Mouse (Mus musculus): ENCODE measurements around the gene Morn3. TPM values are rescaled to one million over a fixed set of nuclear protein-coding genes. Genes with fewer than 3 reads are reported as not detected.

Gene Morn3
- not detected in 2 replicates for polyA plus RNA-seq (2015; fragmentation: Nextera tagmentation; extraction: Ambion mirVana)

DNA sequence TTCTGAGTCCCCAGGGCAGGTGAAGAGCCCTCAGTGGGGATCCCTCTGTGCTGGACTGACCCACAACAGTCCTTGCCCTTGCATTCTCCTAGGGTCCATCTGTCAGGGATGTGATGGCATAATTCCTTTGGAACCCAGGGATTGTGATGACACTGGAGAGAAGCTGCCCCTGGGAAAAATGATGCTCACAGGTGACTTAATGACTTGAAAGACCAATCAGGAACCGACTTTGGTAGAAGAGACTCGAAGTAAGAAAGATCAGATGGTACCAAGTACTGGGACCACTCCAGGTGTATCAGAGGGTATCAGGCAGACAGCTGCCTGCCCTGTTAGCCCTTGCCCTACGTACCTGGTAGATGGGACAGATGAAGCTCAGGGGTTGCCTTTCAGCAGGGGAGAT is at the start of gene Morn3:
Morn3 (minus strand) TSS at position 101 of the 400 bp plus-strand sequence.
- Histone ChIP-seq H3K4me2 (no peak within 1 kb of the TSS), H3K27ac (replicated peaks) (no peak within 1 kb of the TSS), H3K9ac (no peak within 1 kb of the TSS), H3K4me3 (replicated peaks) (no peak within 1 kb of the TSS), H3K9me3 (replicated peaks) (no peaks in the 10 kb centered on the region), H3K27me3 (0 out of 2 replicates have a peak, but pooled peaks cover 7% of the 10 kb centered on the region), H3K36me3 (replicated peaks) (no peaks in the 10 kb centered on the region), H3K4me1 (replicated peaks) (peaks cover 7% of the 10 kb centered on the region; the same call in 1 of the 2 replicates)
- WGBS (ENCODE audit: insufficient replicate concordance), result 60% methylated on average over 3 of the region's 3 CpGs
- ATAC-seq (ENCODE audit: insufficient read depth), result no peak

DNA sequence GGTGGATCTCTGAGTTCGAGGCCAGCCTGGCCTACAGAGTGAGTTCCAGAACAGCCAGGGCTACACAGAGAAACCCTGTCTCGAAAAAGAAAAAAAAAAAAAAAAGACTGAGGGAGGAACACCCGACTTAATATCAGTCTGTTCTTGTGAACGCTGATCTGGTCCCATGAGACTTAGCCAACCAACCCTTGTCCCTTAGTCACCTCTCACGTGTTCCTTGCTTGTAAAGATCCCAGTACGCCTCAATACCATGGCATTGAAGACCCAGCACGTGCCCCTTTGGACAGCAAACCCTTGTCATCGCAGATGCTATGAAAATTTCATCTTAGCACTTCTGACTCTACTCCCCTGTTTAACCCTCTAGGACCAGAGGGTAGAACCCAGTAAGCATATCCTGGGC is 49.5 kb upstream of the Morn3 start:
- H3K36me3 ChIP-seq (replicated peaks), result peaks cover 51% of the 10 kb centered on the region
- no peaks in the 10 kb centered on the region for H3K27me3 ChIP-seq
- no peaks in the 10 kb centered on the region for H3K9me3 ChIP-seq (replicated peaks)
- no peak overlapping the region for H3K9ac ChIP-seq
- 84% methylated on average over 8 of the region's 8 CpGs for WGBS (ENCODE audit: insufficient replicate concordance)
- H3K4me3 ChIP-seq (replicated peaks), result no peak overlapping the region
- H3K4me2 ChIP-seq, result no peak overlapping the region
- H3K4me1 ChIP-seq (replicated peaks), result peaks cover 62% of the 10 kb centered on the region
- no peak for ATAC-seq (ENCODE audit: insufficient read depth)
- peak overlapping the region; percentile 99 for H3K27ac ChIP-seq (replicated peaks)

DNA sequence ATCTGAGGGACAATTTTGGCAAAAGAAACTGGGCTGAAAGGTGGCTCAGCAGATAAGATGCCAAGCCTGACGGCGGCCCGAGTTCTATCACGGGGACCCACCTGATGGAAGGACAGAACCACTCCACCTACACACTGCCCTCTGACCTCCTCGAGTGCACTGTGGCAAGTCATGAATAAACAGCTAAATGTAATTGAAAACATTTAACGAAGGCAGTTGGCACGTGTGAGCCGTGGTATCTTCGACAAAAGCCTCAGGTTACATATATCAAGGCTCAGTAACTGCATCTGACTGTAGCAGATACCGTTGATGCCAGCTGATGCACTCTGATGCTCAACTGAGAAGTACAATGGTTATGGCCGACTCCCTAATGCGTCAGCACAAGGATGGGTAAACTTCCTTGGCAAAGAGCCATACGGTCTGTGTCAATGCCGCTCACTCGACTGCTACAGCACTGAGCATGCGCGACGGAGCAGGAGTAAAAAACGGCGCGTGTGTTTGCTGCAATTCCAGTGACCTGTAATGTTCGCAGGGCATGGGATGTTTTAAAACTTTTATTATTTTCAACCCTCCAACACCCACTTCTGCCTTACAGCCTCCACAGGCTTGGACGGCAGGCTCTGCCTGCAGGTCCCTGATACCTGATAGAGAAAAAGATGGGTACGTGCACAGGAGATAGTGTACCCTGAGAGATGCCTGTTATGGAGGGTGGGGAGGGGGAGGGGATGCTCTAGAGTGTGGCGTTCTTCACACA is 47.6 kb upstream of the Morn3 start:
- Histone ChIP-seq H3K36me3 (replicated peaks) (peaks cover 39% of the 10 kb centered on the region), H3K4me1 (replicated peaks) (peaks cover 81% of the 10 kb centered on the region), H3K27me3 (no peaks in the 10 kb centered on the region), H3K9ac (peak overlapping the region; percentile 63), H3K27ac (replicated peaks) (peak overlapping the region; percentile 99), H3K4me3 (replicated peaks) (peak overlapping the region; percentile 34), H3K9me3 (replicated peaks) (no peaks in the 10 kb centered on the region), H3K4me2 (peak overlapping the region; percentile 73)
- 26% methylated on average over 25 of the region's 25 CpGs for WGBS (ENCODE audit: insufficient replicate concordance)
- peak; percentile 89 for ATAC-seq (ENCODE audit: insufficient read depth)

DNA sequence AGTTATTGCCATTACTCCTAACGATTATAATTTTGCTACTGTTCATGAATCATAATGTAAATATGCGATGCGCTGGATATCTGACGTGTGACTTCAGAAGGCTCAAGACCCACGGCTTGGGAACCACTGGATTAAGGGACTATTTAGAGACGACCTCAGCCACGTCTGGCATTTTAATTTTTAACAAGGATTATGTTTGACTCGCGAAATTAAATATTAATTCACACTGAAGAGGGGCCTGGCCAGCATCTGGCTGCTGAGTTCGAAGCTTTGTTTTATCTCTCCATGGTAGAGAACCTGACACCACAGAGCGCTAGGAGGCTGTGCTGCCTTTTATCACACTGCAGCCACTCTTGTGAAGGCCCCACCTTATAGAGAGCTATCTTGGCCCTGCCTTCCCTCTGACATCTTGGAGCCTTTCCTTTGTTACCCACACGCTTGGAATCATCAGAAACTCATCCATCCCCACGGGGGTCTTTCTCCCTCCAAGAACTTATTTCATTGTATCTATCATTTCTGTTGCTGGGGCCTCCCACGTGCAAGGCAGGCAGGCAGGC is 46.3 kb upstream of the Morn3 start:
- Histone ChIP-seq H3K4me3 (replicated peaks) (peak overlapping the region; percentile 34; the same call in 1 of the 2 replicates), H3K4me1 (replicated peaks) (peaks cover 90% of the 10 kb centered on the region), H3K27ac (replicated peaks) (peak overlapping the region; percentile 99), H3K9me3 (replicated peaks) (no peaks in the 10 kb centered on the region), H3K36me3 (replicated peaks) (peaks cover 39% of the 10 kb centered on the region), H3K9ac (peak overlapping the region; percentile 63), H3K27me3 (no peaks in the 10 kb centered on the region), H3K4me2 (peak overlapping the region; percentile 73)
- ATAC-seq (ENCODE audit: insufficient read depth), result peak; percentile 74
- WGBS (ENCODE audit: insufficient replicate concordance), result 36% methylated on average over 14 of the region's 14 CpGs

DNA sequence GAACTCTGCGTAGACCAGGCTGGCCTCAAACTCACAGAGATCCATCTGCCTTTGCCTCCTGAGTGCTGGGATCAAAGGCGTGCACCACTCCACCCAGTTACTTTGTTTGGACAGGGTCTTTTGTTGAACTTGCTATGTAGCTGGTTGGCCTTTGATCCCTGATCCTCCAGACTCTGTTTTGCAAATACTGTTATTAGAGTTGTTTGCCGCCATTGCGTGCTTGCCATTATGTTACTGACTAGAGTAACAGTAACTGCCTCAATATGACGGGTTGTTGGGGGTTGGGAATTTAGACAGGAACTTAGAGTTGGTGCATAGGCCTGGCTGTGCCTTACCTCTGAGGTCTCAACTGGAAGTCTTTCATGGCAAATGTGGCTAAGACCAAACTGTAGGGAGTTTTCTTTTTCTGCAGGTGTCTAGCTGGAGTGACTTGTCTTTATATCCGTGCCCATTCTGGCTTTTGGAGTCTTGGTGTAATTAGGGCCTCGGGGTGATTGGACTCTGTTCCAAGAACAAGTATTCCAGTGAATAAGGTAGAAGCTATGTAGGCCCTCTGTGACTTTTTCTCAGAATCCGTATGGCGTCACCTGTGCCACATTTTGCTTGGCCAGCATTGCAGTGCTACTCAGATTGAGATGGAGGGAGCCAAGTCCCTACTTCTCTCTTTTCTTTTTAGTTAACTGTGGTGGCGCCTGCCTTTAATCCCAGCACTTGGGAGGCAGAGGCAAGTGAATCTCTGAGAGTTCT is 43.9 kb upstream of the Morn3 start:
- ATAC-seq (ENCODE audit: insufficient read depth), result no peak
- H3K9ac ChIP-seq, result no peak overlapping the region; the same call in 1 of the 2 replicates
- peaks cover 86% of the 10 kb centered on the region for H3K4me1 ChIP-seq (replicated peaks)
- no peak overlapping the region for H3K4me2 ChIP-seq
- no peak overlapping the region for H3K4me3 ChIP-seq (replicated peaks)
- WGBS (ENCODE audit: insufficient replicate concordance), result 84% methylated on average over 10 of the region's 10 CpGs
- peak overlapping the region; percentile 81 for H3K27ac ChIP-seq (replicated peaks)
- no peaks in the 10 kb centered on the region for H3K9me3 ChIP-seq (replicated peaks)
- no peaks in the 10 kb centered on the region for H3K27me3 ChIP-seq
- H3K36me3 ChIP-seq (replicated peaks), result peaks cover 24% of the 10 kb centered on the region

DNA sequence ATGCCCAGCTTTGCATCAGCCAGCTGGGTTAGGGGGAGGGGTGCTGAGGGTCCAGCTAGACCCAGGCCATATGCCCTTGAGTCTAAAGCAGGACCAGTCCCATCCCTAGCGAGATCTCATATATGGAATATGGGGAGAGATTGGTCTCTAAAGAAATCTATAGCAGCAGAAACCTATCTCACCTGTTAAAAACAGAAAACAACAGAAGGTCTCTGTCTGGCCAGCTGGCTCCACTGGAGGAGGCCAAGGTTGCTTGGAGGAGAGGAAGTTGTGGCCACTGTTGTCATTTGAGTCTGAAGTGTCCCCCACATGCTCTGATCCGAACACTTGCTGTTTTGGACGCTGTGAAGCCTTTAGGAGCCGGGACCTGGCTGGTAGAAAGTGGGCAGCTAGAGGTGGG is 42.0 kb upstream of the Morn3 start:
- H3K4me2 ChIP-seq, result no peak overlapping the region
- no peak overlapping the region for H3K4me3 ChIP-seq (replicated peaks)
- no peak for ATAC-seq (ENCODE audit: insufficient read depth)
- no peaks in the 10 kb centered on the region for H3K27me3 ChIP-seq
- no peak overlapping the region for H3K9ac ChIP-seq
- H3K4me1 ChIP-seq (replicated peaks), result peaks cover 82% of the 10 kb centered on the region
- no peaks in the 10 kb centered on the region for H3K9me3 ChIP-seq (replicated peaks)
- 86% methylated on average over 4 of the region's 4 CpGs for WGBS (ENCODE audit: insufficient replicate concordance)
- peaks cover 24% of the 10 kb centered on the region for H3K36me3 ChIP-seq (replicated peaks)
- peak overlapping the region; percentile 43; the same call in 1 of the 2 replicates for H3K27ac ChIP-seq (replicated peaks)

DNA sequence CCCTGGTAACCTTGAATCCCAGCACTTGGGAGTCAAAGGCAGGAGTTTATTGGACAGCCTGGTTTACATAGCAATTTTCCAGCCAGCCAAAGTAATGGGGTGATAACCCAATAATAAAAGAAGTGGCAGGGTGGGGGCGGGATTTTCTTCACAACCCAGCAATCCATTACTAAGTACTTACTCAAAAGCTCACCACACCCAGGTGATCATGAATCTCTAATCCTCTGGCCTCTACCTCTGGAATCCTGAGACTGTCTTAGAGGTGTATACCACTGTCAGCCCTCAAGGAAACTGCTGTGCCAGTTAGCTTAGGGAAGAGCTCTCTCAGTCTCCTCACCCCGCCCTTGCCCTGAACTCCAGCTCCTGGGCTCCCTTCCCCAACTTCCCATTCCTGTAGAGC is 39.7 kb upstream of the Morn3 start:
- WGBS (ENCODE audit: insufficient replicate concordance), result 70% methylated on average over 2 of the region's 2 CpGs
- peak overlapping the region; percentile 31; the same call in 1 of the 2 replicates for H3K27ac ChIP-seq (replicated peaks)
- H3K9ac ChIP-seq, result no peak overlapping the region

DNA sequence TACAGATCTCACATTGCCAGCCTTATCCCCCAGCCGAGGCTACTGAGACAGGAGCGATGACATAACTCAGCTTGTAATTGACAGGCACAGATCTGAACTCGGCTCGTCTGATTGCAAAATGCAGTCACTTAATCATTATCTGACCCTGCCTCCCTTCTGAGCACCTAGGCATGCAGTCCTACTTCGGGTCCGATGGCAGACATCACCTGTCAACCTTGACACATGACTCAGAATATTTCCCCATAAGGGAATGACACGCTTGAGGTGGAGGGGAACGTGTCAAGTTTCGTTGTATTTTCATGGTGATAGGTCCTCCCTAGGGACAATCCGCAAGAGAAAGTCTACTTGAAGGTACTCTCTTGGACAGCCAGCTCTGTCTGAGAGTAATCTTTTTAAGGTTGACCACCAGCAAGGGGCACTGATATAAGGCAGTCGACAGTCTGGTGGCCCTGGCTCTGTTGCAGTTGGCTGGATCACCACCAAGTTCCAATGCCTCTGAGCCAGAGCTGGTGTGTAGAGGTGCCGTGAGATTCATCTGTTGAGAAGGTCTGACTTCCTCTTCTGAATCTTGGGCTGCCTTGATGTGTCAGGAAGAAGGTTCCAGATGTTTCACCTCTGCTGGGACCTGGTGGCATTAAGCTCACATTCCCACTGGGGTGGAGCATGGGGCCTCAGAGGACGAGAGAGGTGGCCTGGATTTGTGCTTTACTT is 36.7 kb upstream of the Morn3 start:
- H3K27ac ChIP-seq (replicated peaks), result peak overlapping the region; percentile 19; the same call in 1 of the 2 replicates
- H3K9me3 ChIP-seq (replicated peaks), result no peaks in the 10 kb centered on the region
- 61% methylated on average over 13 of the region's 13 CpGs for WGBS (ENCODE audit: insufficient replicate concordance)
- H3K27me3 ChIP-seq, result no peaks in the 10 kb centered on the region
- ATAC-seq (ENCODE audit: insufficient read depth), result no peak
- H3K4me3 ChIP-seq (replicated peaks), result no peak overlapping the region
- peaks cover 72% of the 10 kb centered on the region for H3K4me1 ChIP-seq (replicated peaks)
- no peak overlapping the region for H3K4me2 ChIP-seq
- H3K36me3 ChIP-seq (replicated peaks), result peaks cover 30% of the 10 kb centered on the region
- no peak overlapping the region for H3K9ac ChIP-seq

More for the DNA sequence above, 39.7 kb upstream of the Morn3 start:
- no peaks in the 10 kb centered on the region for H3K27me3 ChIP-seq
- H3K4me1 ChIP-seq (replicated peaks), result peaks cover 77% of the 10 kb centered on the region
- H3K4me2 ChIP-seq, result no peak overlapping the region
- no peak for ATAC-seq (ENCODE audit: insufficient read depth)
- H3K9me3 ChIP-seq (replicated peaks), result no peaks in the 10 kb centered on the region
- peaks cover 24% of the 10 kb centered on the region for H3K36me3 ChIP-seq (replicated peaks)
- H3K4me3 ChIP-seq (replicated peaks), result no peak overlapping the region

DNA sequence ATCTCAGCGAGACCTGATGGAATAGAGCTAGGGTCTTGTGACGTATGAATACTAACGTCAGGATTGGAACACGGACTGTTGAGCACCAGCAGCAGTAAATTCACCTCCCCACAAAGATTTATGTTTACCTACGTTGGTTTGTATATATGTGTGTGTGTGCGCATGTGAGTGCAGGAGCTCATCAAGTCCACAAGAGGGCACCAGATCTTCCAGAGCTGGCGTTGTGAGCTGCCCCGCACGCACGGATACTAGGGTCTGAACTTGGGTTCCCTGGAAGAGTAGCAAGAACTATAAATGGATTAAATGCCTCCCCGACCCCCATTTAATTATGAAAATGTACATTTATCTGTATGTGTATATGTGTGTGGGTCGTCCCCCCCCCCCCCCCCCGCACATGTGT is 33.7 kb upstream of the Morn3 start:
- H3K4me2 ChIP-seq, result no peak overlapping the region
- no peak overlapping the region for H3K27ac ChIP-seq (replicated peaks)
- H3K4me3 ChIP-seq (replicated peaks), result no peak overlapping the region
- no peak overlapping the region for H3K9ac ChIP-seq
- no peak for ATAC-seq (ENCODE audit: insufficient read depth)
- H3K36me3 ChIP-seq (replicated peaks), result peaks cover 24% of the 10 kb centered on the region
- no peaks in the 10 kb centered on the region for H3K27me3 ChIP-seq
- WGBS (ENCODE audit: insufficient replicate concordance), result 92% methylated on average over 12 of the region's 13 CpGs
- H3K9me3 ChIP-seq (replicated peaks), result no peaks in the 10 kb centered on the region
- peaks cover 73% of the 10 kb centered on the region for H3K4me1 ChIP-seq (replicated peaks)

DNA sequence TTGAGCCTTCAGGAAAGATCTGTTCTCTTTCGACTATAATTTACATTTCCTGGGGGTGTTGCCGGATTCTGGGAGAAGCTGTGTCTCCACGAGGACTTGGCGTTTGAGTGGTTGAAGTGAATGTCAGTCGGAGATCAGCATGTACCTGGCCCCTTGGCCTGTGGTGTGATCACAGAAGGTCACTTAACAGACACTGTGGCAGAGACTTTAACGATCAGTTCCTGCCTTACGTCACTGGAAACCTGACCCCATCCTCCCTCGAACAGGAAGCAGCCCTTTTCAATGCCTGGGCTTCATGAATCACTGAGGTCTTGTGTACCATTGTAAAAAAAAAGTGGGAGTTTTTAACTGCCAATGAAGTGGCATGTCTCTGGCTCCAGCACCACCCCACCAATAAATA is 33.2 kb upstream of the Morn3 start:
- Histone ChIP-seq H3K9me3 (replicated peaks) (no peaks in the 10 kb centered on the region), H3K27ac (replicated peaks) (no peak overlapping the region), H3K4me3 (replicated peaks) (no peak overlapping the region), H3K27me3 (no peaks in the 10 kb centered on the region), H3K9ac (no peak overlapping the region), H3K36me3 (replicated peaks) (peaks cover 24% of the 10 kb centered on the region), H3K4me2 (no peak overlapping the region), H3K4me1 (replicated peaks) (peaks cover 77% of the 10 kb centered on the region)
- ATAC-seq (ENCODE audit: insufficient read depth), result no peak
- WGBS (ENCODE audit: insufficient replicate concordance), result 42% methylated on average over 8 of the region's 8 CpGs

Data from liver, embryonic 15.5 days (tissue).